Mouse (Mus musculus): ENCODE data around the gene Atxn7l1.
A peak's percentile ranks its signal among the peaks of the same experiment; 100 is the strongest.

Atxn7l1 gene

DNA sequence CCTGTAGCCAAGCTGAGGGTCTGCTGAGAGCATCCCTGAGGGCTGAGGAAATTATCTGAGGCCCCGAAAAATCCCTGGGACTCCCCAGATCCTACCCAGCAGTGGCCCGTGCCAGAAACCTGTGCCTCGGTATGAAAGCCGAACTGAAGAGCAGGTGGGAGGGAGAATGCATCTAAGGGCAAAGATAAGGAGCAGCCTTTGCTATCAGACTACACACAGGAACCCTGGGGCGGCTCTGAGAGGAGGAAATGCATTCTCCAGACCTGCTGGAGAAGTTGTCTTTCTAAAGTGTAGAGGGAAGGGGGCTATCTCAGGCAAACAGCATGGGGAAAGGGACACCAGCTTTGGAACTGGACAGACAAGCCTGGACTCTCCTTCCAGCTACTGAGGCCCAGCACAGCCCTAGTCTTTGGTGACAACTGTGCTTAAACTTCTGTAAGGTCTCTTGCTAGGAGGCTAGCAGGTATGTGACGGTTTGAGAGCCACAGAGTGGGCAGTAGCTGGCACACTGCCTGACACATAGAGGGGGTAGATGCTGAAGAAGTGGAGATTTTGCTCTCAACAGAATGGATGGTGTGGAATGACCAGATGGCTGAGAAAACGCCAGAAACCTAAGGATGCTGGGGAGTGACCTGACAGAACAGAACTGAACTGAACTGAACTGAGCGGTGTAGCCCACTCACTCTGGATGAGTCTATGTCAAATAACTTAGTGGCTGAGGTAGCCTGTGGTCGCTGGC, 170.5 kb downstream of the Atxn7l1 start:
- no peak for DNase-seq (ENCODE audit: low spot score in 2 of 2)

DNA sequence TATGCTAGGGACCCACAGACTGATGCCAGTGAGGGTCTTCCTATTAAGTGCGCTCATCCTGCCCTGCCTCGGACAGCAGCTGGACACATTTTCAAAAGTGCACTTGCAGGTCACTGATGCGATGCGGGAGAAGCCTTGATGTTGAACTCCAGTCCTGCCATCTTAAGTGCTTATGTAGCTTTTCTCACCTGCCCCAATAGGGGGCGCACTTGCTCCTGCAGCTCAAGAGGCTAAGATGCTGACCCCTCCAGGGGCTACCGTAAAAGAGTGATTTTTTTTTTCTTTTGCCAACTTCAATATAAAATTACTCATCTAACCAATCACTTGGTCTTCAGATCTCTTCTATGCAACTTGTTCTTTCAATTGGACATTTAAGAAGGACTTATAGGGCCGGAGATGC, 175.1 kb downstream of the Atxn7l1 start:
- no peak for DNase-seq (ENCODE audit: low spot score in 2 of 2)

DNA sequence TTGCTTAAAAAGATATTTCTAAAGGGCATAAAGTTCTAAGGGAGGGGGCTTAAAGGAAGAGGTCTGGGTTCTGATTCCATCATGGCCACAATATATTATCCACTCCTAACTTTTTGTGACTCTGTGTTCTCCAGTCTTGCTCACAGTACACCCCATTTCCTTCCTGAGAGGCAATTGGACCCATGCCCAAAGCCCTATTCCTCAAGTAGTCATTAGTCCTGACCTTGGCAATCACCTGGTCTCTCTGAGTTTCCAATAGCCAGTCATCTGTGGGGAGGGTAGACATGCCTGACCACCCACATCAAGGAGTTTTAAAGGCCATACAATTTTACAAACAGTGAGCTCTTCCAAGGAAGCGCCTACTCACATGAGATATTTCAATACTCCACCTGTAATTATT, 176.3 kb downstream of the Atxn7l1 start:
- DNase-seq (ENCODE audit: low spot score in 2 of 2): no peak

DNA sequence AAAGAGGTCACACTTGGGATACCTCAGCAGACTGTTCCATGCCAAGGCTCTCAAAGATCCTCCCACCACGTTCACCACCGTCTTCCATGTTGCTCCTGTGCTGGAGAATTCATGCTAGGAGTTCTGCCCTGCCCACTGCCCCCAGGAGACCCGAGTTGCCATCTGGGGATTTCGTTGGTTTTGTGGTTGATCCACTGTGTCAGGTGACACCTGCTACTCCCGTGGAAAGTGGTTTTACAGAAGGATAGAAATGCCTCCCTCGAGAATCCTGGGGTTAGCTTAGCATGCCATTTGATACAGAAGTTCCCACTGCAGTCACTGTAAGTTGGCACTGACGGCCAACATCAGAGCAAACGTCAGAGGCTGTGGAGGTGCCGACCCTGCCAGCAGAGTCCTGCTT, 177.9 kb downstream of the Atxn7l1 start:
- no peak for DNase-seq (ENCODE audit: low spot score in 2 of 2)

DNA sequence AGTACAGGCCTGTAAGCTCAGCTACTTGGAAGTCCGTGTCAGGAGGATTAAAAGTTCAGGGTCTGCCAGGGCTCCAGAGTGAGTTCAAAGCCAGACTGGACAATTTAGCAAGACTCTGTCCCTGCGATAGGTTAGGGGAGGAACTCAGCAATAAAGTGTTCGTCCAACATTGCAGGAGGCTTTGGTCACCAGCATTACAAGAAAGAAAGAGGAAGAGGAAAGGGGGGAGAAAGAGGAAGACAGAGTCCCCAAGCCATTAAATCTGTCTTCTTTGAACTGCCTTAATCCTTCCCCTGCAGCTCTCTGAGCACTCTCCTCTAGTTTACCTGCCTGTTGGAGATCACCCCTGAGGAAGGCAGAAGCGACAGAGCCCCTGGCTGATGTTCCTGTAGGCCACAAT, 184.6 kb downstream of the Atxn7l1 start:
- no peak for DNase-seq (ENCODE audit: low spot score in 2 of 2)

GRCm38 (mm10) chr12:33332796-33333195, 185.3 kb downstream of the Atxn7l1 start:
- no peak for DNase-seq (ENCODE audit: low spot score in 2 of 2)

- peak; percentile 60 to 83 for DNase-seq (ENCODE audit: low spot score in 2 of 2)
Observed at GRCm38 (mm10) chr12:33333914-33334313, 186.4 kb downstream of the Atxn7l1 start.

DNA sequence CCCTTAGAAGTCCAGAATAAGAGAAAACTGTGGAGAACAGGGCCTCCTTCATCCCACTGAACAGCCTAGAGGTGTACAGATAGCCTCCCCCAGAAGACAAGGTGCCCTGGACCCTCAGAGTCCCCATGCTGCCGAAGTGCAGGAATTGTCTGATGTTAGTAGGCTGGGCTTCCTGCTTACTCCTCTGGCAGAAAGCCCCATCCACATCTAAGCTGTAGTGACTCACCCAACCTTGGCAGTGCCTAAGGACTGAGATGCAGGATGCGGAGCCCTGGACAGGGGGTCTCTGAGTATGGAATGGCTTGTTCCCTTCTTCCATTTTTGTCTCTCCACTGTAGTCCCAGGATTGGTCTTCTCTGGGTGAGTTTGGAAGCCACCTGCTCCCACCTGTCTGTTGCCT, 187.0 kb downstream of the Atxn7l1 start:
- no peak for DNase-seq (ENCODE audit: low spot score in 2 of 2)

- no peak for DNase-seq (ENCODE audit: low spot score in 2 of 2)
Observed at GRCm38 (mm10) chr12:33334951-33335350, 187.5 kb downstream of the Atxn7l1 start.

DNA sequence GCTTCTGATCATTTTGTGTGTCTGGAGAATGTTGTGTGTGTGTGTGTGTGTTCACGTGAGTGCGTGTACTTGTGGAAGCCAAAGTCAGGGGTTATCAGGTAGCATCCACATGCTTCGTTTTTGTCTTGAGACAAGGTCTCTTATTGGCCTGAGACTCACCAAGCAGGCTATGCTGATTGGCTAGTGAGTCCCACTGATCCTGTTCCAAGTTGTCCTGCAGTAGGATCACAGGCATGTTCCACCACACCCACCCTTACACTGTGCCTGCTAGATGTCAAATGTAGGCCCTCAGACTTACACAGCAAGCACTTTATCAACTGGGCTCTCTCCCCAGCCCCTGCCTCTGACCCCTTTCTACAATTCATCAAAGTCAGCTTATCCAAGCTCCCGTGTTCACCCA, 187.9 kb downstream of the Atxn7l1 start:
- DNase-seq (ENCODE audit: low spot score in 2 of 2): no peak

DNA sequence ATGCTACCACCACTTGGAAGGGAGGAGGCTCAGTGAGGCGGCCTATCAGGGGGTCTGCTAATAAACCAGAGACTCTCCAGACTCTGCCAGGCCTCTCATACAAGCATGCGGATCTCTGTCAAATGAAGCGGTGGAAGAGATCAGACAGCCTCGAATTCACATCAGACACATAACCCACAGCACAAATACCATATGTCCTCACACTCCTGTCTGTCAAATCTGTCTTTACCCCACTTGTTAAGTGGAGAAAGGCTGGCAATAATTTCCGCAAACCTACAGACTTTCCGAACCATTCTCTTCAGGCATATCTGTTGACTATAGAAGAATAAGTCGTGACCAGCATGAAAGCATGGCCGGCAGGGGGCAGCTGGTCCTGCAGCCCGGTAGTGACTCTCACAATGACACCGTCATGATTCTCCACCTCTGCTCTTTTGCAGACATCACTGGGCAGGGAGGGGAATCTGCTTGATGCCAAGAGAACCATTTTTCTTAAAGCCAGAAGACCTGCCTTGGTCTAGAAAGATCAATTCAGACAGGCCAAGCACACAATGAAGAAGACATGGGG, 189.2 kb downstream of the Atxn7l1 start:
- no peak for DNase-seq (ENCODE audit: low spot score in 2 of 2)

GRCm38 (mm10) chr12:33337289-33337688, 189.8 kb downstream of the Atxn7l1 start:
- DNase-seq (ENCODE audit: low spot score in 2 of 2): no peak

DNA sequence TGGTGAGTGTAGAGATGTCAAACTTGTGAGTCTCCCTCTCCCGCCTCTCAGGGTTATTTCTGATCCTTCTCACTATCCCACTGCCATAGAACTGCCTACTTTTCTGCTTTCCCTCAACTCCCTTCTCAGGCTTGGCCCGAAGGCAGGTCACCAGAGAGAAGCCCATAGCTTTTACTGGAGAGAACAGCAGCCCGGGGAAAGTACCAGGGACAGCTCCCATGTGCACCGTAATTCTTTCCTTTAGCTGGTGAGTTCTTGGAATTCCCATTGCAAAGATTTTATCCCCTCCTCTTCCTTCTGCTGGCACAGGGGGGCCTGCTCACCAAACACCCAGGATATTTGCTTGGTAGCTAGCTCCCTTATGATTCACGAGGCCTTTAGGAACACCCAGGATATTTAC, 190.7 kb downstream of the Atxn7l1 start:
- no peak for DNase-seq (ENCODE audit: low spot score in 2 of 2)

- no peak for DNase-seq (ENCODE audit: low spot score in 2 of 2)
Observed at GRCm38 (mm10) chr12:33339822-33340221, 192.3 kb downstream of the Atxn7l1 start.

DNA sequence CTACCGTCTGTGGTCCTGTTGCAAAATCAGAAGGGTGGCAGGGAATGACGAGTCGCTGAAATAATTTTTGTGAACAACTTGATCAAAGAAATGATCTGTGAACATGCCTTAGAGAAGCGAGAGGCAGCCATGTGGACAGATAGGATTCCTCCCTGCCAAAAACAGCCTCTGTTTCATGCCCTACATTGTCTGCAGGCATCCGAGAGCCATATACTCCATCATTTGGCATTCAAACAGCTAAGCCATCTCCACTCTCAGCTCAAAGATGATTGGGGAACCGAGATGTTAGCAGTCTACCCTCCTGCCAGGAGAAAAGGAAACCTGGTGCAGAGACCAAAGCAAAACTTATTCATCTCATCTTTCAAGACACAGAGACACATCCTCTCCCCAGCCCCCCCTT, 193.2 kb downstream of the Atxn7l1 start:
- no peak for DNase-seq (ENCODE audit: low spot score in 2 of 2)

GRCm38 (mm10) chr12:33341351-33341892, 193.9 kb downstream of the Atxn7l1 start:
- peak; percentile 56 to 59 for DNase-seq (ENCODE audit: low spot score in 2 of 2)

- no peak for DNase-seq (ENCODE audit: low spot score in 2 of 2)
Observed at GRCm38 (mm10) chr12:33344970-33345772, 197.7 kb downstream of the Atxn7l1 start.

- no peak for DNase-seq (ENCODE audit: low spot score in 2 of 2)
Observed at GRCm38 (mm10) chr12:33345773-33346435, 198.4 kb downstream of the Atxn7l1 start.

GRCm38 (mm10) chr12:33352671-33353070, 205.2 kb downstream of the Atxn7l1 start:
- DNase-seq (ENCODE audit: low spot score in 2 of 2): no peak

DNA sequence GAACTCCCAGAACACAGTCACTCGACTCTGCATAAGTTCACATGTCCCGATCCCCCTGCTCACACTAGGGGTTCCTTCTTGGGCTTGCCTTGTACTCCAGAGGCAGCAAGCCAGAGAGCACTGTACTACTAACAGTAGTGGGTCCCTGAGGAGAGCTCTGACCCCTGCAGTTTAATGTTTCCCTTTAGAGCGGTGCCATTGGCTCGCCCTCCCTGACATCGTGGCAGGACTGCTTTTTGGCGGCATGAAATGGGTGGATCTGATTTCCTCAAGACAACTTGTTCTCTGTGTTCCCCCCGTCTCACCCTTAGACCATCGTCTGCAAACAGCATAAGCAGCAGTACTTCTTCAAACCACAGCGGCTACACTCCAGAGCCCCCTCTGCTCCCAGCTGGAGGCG, 210.9 kb downstream of the Atxn7l1 start:
- no peak for DNase-seq (ENCODE audit: low spot score in 2 of 2)

DNA sequence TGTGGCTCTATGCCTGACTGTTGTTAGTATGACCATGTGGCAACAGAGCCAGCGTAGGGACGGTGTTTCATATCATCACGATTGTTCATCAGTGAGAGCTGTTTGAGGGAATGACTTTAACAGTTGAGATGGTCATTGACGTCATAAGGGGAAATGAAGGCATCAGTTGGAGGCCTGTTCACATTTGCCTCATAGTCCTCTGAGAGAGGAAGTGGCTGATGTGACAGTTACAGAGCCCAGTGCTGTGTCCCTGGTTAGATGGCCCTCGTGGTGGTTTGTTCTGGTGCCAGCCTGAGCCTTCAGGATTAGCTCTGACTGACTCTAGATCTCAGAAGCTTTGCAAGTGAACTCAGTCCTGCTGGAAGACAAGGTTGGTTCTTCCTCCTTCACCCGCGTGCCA, 211.7 kb downstream of the Atxn7l1 start:
- no peak for DNase-seq (ENCODE audit: low spot score in 2 of 2)

GRCm38 (mm10) chr12:33359878-33360482, 212.5 kb downstream of the Atxn7l1 start:
- DNase-seq (ENCODE audit: low spot score in 2 of 2): no peak
